Mouse (Mus musculus) ZHBTc4 (cell line): ENCODE results near the gene Rftn1.
A peak's percentile ranks its signal among the peaks of the same experiment; 100 is the strongest.

Source experiments
- DNase-seq: peaks from one replicate; pipeline ENCODE4 v3.0.0-alpha.2; 2011; ENCODE audit warnings: low read depth, low spot score

Rftn1 gene

GRCm38 (mm10) chr17:50201828-50202445 is 11.5 kb upstream of the Rftn1 start:
- DNase-seq = no peak

- no peak for DNase-seq
Observed at GRCm38 (mm10) chr17:50199075-50199850, 8.8 kb upstream of the Rftn1 start.

- no peak for DNase-seq
Observed at GRCm38 (mm10) chr17:50197572-50197971, 7.1 kb upstream of the Rftn1 start.

GRCm38 (mm10) chr17:50196005-50196672 is 5.7 kb upstream of the Rftn1 start:
- peak; percentile 54 for DNase-seq

- no peak for DNase-seq
Observed at GRCm38 (mm10) chr17:50195399-50195798, 4.9 kb upstream of the Rftn1 start.

- no peak for DNase-seq
Observed at GRCm38 (mm10) chr17:50194541-50194940, 4.1 kb upstream of the Rftn1 start.

- no peak for DNase-seq
Observed at GRCm38 (mm10) chr17:50193653-50194052, 3.2 kb upstream of the Rftn1 start.

- DNase-seq = no peak
Observed at GRCm38 (mm10) chr17:50192376-50192940, 2.0 kb upstream of the Rftn1 start.

- DNase-seq = no peak
Observed at GRCm38 (mm10) chr17:50191318-50191957, 964 bp upstream of the Rftn1 start.

- peak; percentile 85 for DNase-seq
Observed at GRCm38 (mm10) chr17:50189381-50190012, 977 bp downstream of the Rftn1 start.

GRCm38 (mm10) chr17:50188662-50189345 is 1.7 kb downstream of the Rftn1 start:
- no peak for DNase-seq

GRCm38 (mm10) chr17:50185616-50186015 is 4.9 kb downstream of the Rftn1 start:
- DNase-seq = no peak

- DNase-seq = no peak
Observed at GRCm38 (mm10) chr17:50185083-50185482, 5.4 kb downstream of the Rftn1 start.

GRCm38 (mm10) chr17:50184217-50185038 is 6.0 kb downstream of the Rftn1 start:
- no peak for DNase-seq

GRCm38 (mm10) chr17:50183300-50183699 is 7.2 kb downstream of the Rftn1 start:
- DNase-seq = no peak

- no peak for DNase-seq
Observed at GRCm38 (mm10) chr17:50182542-50182951, 7.9 kb downstream of the Rftn1 start.

GRCm38 (mm10) chr17:50180899-50181570 is 9.4 kb downstream of the Rftn1 start:
- DNase-seq = no peak

- DNase-seq = no peak
Observed at GRCm38 (mm10) chr17:50173776-50174175, 16.7 kb downstream of the Rftn1 start.

- DNase-seq = no peak
Observed at GRCm38 (mm10) chr17:50173368-50173767, 17.1 kb downstream of the Rftn1 start.
